Mouse (Mus musculus) urinary bladder, postnatal 14 days (tissue): ENCODE data around the gene Dlgap5.
"Not testable (repeated sequence)": the region's sequence is repeated elsewhere in the genome, so short reads cannot be mapped to it uniquely, and the experiment has no call there.

Experiments used
- DNase-seq: peaks from one replicate; pipeline ENCODE4 v3.0.0; 2021; ENCODE audit warnings: low spot score

The Dlgap5 gene

DNA sequence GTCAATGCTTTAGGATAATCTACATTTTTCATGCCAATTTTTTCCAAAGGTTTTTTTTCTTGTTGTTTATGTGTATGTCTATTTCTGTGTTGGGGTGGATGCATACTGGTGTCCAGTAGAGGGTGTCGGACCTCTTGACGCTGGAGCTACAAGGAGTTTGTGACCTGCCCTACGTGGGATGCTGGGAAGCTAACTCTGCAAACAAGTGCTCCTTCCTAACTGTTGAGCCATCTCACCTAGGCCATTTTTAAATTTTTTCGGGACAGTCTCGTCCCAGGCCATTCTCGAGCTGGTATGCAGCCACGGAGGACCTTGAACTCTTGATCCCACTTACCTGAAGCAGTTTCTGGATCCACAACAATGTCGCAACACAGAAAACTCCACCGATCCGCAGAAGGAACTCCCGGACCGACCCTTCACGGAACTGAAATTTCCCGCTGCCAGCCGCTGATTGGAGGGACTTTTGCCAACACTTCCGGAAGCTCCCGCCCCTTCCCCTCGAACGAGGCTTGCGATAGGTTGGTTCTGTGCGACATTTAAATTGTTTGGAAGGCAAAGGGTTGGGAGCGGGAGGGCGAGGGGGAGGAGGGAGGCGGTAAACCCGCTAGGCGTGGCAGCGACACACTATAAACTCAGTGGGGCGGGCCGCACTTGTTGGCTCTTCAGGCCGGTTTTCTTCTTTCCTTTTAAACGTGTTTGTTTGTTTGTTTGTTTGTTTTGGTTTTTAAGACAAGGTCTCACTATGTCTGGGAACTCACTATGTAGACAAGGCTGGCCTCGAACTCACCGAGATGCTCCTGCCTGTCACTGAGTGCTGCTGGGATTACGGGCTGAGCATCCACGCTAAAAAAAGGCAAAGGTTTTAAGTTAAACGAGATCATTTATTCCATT, at the start of gene Dlgap5:
Gene Dlgap5, minus strand, starts transcription at position 633 of the 891 bp plus-strand sequence.
- peak; percentile 92 for DNase-seq

DNA sequence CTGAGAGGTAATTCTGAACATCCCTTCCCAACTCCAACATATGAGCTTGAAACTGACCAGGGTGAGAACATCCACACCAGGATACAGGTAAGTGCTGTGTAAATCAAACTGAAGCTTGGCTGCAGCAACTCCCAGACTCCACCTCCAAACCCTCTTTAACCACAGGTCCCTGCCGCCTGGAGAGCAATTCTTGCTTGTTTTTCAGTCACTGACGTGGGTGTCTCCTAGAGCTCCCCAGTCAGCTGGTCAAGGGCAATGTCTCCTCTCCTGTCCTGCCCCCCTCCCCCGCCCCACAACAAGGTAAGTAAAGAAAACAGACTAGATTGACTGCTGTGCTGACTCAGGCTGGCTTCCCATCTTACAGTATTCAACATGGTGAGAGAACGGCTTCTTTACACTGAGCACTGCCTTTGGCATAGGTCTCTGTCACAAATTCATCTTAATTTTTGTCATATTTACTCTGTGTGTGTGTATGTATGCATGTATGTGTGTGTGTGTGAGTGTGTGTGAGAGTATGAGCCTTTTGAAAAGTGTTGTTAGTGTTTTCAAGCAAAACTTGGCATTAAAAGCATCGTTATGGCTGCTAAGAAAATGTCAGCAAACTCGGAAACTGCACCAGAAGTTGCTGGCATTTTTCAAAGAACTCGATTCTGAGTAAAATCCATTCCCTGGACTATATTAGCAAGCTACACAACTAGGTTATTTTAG, 47.4 kb upstream of the Dlgap5 start:
- no peak for DNase-seq

DNA sequence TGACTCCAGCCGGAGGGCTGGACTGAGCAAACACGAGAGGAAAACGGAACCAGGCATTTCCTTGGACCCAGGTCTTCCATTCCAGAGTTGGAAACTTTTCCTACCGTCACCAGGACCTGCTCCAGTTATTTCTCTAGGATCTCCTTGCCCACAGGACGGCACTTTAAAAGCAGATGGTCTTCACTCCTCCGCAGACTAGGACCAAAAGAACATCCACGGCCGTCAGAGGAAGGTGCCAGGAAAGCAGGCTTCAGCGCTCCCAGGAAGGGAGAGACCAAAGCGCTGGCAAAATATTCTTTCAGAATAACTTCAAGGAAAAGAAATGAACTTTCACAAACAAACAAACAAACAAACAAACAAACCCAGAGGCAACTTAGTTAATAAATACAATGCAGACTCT, 46.2 kb upstream of the Dlgap5 start:
- DNase-seq: no peak

DNA sequence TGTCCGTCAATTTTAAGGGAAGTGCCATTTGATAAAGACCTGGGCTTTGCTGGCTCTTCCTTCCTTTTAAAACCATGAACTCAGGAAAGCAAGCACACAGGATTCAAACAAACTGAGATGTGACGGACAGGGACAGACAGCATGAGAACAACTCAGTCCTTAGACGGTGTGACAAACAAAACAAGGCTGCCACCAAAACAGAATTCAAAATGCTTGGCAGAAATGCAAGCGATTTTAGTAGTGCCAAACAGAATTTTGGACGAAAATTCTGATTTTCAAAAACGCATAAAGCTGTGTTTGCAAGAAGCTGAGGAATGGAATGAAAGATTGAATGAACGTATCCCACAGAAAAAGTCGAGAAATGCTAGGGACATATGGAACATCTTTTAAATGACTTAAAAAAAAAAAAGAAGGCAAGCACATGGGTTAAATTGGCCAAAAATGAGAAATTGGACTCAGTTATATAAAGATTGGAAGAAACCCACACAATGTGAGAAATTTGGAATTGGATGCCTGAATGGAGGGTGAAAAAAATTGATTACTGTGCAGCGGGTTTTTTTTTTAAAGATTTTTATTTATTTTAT, 44.8 kb upstream of the Dlgap5 start:
- DNase-seq: no peak

DNA sequence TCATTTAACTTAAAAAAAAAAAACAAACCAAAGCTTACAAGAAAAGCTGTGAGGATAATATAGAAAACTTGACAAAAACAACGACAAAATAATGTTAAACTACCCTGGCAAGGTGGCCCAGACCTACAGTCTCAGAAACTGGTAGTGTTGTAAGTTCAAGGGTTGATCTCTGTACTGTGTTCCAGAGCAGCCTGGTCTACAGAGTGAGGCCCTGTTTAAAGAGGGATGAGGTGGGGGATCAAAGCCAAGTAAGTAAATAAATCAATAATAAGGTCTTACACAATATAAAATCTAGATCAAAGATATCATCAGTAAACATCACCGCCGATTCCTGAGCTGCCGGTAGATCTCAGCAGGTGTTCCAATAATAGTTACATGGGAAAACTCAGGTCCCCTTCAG, 44.2 kb upstream of the Dlgap5 start:
- no peak for DNase-seq

DNA sequence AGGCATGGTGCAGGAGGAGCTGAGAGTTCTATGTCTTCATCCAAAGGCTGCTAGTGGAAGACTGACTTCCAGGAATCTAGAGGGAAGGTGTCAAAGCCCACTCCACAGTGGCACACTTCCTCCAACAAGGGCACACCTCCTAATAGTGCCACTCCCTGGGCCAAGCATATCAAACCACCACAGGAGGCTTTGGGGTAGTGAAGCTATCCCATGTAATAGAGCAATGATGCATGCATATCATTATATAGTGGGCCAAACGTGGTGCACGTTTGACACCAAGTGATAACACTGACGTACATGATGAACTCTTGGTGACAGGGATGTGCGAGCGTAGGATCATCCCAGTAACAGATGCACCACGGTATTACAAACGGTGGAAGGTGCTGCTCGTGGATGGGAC, 43.8 kb upstream of the Dlgap5 start:
- DNase-seq: no peak

DNA sequence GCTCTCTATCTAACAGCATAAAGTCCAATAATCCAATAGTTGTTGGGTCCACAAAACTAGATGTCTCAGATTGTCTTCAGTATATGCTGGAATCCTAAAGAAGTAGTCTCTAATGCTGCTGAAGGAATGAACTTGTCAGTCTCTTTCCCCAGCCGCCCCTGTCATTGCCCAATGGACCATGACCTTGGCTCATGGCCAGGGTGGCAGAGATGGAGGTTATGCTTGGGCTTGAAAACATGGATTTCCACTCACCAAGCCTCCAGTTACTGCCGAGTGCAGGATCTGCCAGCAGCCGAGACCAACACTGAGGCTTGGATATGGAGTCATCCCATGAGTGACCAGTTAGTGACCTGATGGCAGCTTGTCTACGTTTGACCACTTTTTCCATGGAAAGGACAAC, 41.3 kb upstream of the Dlgap5 start:
- no peak for DNase-seq

DNA sequence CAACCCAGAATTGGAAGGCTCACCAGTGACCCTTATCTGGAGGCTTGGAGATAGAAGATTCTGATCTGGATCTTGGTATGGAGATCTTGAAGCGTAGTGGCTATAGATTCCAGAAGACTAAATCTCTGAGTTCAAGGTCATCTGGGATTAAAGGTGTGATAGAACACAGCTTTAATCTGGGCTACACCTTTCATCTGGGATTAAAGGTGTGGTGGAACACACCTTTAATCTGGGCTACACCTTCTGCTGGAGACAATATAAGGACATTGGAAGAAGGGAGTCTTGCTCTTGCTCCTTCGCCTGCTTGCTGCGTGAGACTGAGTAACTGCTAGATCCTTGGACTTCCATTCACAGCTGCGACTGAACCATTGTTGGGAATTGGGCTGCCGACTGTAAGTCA, 31.9 kb upstream of the Dlgap5 start, which contains the start of gene Fbxo34:
Gene Fbxo34, plus strand, starts transcription at position 301 of the 400 bp plus-strand sequence.
- not testable (repeated sequence) for DNase-seq

DNA sequence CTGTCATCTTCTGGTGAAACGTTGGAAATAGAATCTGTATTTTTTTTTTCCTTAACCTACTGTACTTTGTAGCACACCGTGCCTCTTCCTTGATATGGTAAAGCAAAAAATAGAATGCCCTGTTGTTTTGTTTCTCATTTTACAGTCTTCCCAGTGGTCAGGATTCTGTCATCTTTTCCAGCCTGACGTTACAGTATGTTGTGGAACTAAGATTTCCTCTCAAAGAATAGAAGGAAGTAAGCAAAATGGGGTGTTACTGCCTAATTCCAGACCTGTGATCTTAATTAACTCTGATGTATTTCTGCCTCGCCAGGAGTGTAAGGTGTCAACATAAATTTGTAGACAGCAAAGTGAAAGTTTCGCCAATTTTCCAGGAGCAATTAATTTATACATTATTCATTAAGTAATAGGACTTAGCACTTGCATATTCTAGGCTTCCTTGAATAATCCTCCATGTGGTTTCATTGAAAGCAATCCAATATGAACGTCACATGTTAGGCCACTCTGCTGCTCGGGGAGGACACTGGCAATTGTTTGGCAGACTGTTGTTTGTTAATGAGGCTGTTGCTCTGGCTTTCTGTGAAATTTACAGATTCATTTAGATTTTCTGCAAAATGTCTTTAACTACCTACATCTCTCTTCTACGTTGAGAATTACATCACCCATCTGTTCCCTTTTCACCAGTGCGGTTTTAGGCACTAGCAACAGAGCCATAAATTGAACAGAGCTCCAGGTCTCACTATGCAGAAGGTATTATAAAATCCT, 27.3 kb upstream of the Dlgap5 start:
- DNase-seq: no peak

DNA sequence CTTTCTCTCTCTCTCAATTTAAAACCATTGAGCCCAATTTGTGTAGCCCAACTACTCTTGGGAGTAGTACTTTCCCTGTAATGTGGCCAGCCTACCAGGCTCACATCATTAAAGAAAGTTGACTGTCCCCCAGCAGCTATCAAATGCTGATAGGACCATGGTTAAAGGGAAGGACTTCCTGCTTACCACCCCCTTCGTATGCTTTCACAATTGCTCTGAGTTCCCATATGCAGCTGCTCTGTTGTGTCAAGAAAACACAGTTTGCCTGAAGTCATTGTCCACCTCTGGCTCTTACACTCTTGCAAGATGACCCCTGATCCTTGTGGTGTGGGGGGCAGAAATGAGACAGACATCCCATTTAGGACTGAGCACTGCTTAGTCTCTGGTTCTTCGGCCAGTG, 26.7 kb upstream of the Dlgap5 start:
- no peak for DNase-seq

DNA sequence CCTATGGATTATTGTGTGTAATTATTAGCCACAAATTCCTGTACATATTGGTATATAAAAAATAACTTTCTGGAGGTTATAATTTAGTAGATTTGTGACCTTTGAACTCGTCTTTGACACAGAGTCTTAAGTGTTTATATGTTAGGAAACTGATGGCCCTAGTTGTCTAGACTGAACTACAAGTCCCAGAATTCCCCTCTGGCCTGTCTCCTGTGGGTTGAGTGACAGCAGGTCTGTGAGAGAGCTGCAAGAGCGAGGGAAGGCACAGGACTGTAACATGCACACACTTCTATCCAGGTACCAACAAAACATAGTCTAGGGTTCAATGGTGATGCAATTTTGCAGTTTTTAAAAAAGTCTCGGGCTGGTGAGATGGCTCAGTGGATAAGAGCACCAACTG, 20.7 kb upstream of the Dlgap5 start:
- no peak for DNase-seq

DNA sequence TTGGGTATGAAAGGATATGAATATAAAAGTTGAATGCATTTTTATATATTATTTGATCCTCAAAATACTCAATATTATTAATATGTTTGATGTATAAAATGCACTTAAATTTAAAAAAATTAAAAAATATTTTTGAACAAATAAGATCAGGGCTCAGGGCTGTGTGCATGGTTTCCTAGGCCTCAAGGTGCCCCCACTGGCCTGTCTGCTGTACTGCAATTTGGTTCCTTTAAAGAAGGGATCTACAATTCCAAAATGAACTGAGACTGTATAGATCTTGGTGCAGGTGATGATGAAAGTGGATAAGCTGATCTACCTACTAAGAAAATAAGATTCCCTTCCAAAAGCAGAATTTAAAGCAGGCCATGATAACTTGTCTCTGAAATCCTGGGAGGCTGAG, 14.8 kb upstream of the Dlgap5 start:
- no peak for DNase-seq

DNA sequence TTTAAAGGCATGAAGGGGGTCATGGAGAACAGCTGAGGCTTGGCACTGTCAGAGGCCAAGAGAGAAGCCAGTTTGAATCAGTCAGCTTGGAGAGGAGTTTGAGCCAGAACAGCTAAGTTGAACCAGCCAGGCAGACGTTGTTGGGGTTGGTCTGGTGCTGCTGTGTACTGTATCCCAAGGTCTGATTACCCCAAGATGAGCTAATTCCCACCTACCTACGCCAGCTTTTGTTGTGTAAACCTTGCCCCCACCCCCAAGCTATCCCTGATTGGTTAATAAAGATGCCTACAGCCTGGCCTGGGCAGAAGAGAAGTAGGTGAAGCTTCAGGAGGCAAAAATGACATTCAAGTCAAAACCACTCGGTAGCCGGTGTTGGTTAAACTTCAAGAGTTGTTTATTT, 4.3 kb upstream of the Dlgap5 start:
- no peak for DNase-seq

DNA sequence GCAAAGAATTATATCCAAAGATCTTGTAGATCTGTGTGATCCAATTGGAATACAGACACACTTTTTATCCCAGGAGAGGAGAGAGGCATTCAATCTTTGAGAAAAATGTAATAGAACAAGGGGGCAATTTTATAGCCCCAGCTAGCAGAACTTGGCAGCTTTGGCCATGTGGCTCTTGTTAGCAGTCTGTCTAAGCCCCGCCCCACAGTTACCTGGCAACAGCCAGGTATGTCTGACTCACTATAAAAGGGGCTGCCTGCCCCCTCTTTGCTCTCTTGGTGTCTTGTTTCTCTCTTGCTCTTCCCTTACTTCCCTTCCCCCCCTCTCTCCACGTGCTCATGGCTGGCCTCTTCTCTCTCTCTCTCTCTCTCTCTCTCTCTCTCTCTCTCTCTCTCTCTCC, 3.4 kb upstream of the Dlgap5 start:
- DNase-seq: no peak

DNA sequence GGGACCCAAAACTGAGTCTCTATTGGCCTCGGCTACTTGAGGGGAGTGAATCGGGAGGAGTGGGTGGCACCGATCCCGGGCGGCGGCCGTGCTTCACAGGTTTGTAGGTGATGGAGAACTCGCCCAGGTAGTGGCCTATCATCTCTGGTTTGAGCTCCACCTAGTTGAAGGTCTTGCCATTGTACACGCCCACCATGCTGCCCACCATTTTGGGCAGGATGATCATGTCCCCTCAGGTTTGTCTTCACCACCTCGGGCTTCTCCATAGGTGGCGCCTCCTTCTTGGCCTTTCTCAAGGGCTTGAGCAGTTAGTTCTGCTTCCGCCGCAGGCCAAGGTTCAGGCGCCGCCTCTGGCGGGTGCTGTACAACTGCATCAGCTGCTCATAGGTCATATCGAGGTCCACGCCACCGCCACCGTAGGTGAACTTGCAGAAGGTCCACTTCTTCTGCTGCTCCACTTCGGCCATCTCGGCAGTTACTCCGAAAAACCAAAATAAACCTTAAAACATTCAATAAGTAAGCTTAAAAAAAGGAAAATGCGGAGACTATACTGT, 1.6 kb upstream of the Dlgap5 start:
- no peak for DNase-seq

DNA sequence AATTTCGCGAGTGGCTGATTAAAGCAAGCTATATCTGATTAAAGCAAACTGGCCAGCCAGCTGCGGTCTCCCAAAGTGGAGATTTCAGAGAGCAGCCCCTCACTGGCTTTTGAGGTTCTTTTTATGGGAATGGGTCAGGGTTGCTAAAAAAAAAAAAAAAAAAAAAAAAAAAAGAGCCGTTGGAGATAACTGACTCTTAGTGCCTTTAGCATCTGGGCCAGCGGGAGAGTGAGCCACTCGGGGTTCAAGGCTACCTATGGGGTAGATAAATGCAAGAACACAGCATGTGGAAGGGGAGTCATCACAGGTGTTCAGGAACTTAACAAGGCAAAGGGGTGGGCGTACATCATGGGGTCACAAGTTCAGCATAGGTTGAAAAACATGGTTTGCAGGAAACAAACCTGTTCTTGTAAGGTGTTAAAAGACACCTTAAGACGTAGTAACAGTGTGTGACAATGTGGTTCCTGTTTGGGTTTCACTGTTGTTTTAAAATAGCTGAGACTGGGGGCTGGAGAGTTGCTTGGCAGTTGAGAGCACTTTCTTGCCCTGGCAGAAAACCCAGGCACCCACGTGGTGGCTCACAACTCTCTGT, 923 bp upstream of the Dlgap5 start:
- no peak for DNase-seq

DNA sequence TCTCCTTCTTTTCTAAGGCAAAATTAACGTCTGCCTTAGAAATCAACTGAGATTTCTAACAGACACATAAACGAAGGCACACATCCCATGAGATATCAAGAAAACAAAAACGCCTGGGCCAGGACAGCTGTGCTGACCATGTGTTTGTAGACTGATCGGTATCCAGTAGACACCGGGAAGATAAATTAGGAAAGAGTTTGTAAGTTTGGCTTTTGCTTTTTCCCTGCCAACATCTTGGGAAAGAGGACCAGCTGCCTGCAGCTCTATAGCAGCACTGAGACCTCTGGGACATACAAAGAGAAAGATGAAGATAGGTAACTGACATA, 422 bp upstream of the Dlgap5 start:
- no peak for DNase-seq

DNA sequence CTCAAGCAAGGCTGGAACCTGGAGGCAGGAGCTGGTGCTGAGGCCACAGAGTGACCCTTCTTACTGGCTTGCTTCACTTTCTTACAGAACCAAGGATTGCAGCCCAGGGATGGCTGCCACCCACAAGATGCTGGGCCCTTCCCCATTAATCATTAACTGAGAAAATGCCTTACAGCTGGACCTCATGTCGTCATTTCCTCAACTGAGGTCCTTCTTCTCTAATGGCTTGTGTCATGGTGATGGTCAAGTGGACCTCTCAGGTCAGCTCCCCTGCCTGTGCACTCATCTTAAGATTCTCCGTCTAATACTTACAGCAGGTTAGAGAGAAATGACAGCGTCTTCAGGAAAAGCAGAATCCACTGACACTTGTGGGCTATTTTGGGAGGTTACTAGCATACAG, 861 bp downstream of the Dlgap5 start:
- no peak for DNase-seq

DNA sequence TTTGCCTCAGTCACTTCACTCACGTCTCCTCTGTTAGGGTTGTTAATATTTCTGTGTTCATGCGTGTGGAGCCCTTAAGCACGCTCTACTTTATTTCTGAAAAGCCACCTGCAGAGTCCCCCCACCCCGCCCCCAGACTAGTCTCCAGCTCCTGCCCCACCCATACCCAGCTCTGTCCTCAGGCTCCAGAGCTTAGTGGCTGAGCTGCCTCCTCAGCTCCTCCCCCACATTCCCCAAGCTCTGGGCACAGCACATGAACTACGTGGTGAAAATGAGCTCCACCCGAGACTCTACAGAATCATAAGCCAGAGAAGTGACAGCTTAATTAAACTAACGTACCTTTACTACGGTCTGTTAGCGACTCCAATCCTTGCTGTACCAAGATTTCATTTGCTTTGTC, 12.2 kb downstream of the Dlgap5 start:
- DNase-seq: no peak

DNA sequence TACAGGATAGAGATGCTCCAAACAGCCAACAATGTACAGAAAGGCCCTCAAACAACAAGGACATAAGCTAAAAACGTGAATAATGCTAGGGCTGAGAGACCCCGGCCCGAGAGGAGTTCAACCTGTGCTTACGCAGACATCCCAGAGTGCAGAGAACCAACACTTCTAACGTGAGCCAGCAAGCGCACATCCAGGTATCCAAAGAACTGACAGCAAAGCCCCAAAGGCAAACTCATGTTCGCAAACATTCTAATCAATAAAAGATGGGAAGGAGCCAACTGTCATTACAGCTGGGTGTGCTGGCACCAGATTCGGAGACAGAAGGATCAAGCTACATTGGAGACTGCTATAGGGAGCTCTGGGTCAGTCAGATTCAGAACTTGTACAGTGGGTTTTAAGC, 15.5 kb downstream of the Dlgap5 start:
- no peak for DNase-seq

DNA sequence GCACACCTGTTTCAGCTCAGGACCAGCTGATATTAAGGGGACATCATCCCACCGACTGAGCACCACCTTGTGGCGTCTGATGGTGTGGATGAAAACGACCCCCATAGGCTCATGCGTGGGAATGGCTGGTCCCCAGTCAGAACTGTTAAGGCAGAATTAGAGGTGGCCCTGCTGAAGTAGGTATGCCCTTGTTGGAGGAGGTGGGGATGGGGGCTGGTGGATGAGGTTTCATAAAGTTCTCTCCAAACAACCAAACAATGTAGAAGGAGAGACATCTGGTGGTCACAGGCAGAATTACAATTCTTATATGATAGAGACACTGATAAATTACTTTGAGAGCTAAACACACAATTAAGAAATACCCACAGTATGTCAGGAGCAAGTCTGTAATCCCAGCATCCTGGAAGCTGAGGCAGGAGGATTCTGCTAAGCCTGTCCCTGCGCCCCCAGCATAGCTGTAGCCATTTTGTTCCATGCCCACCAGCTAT, 22.0 kb downstream of the Dlgap5 start:
- no peak for DNase-seq
